Mouse (Mus musculus) mesoderm, embryonic 11.5 days (tissue): ENCODE results near the gene Ipo9.

Experiments used
- DNase-seq: peaks from one replicate; pipeline ENCODE4 v3.0.0-alpha.2; 2012; ENCODE audit warnings: low read depth, low spot score

Ipo9 gene

GRCm38 (mm10) chr1:135429901-135430668, at the start of gene Ipo9:
Ipo9 (minus strand) TSS chr1:135430499.
- DNase-seq = peak; percentile 93

GRCm38 (mm10) chr1:135475571-135475895, 45.2 kb upstream of the Ipo9 start:
- no peak for DNase-seq

GRCm38 (mm10) chr1:135474861-135475570, 44.7 kb upstream of the Ipo9 start:
- DNase-seq = peak; percentile 19

GRCm38 (mm10) chr1:135472536-135472935, 42.2 kb upstream of the Ipo9 start:
- DNase-seq = no peak

GRCm38 (mm10) chr1:135471742-135472141, 41.4 kb upstream of the Ipo9 start:
- no peak for DNase-seq

- DNase-seq = no peak
Observed at GRCm38 (mm10) chr1:135470546-135470945, 40.2 kb upstream of the Ipo9 start.

GRCm38 (mm10) chr1:135467462-135467861, 37.2 kb upstream of the Ipo9 start:
- no peak for DNase-seq

GRCm38 (mm10) chr1:135466935-135467334, 36.6 kb upstream of the Ipo9 start:
- no peak for DNase-seq

- no peak for DNase-seq
Observed at GRCm38 (mm10) chr1:135465734-135466133, 35.4 kb upstream of the Ipo9 start.

- no peak for DNase-seq
Observed at GRCm38 (mm10) chr1:135462736-135463135, 32.4 kb upstream of the Ipo9 start.

GRCm38 (mm10) chr1:135462304-135462703, 32.0 kb upstream of the Ipo9 start:
- DNase-seq = no peak

- DNase-seq = peak; percentile 61
Observed at GRCm38 (mm10) chr1:135461097-135461730, 30.9 kb upstream of the Ipo9 start.

- no peak for DNase-seq
Observed at GRCm38 (mm10) chr1:135460521-135460920, 30.2 kb upstream of the Ipo9 start.

GRCm38 (mm10) chr1:135457860-135458259, 27.6 kb upstream of the Ipo9 start:
- no peak for DNase-seq

- peak; percentile 26 for DNase-seq
Observed at GRCm38 (mm10) chr1:135452259-135452658, 22.0 kb upstream of the Ipo9 start.

GRCm38 (mm10) chr1:135451419-135451818, 21.1 kb upstream of the Ipo9 start:
- no peak for DNase-seq

- no peak for DNase-seq
Observed at GRCm38 (mm10) chr1:135449876-135450275, 19.6 kb upstream of the Ipo9 start.

- DNase-seq = no peak
Observed at GRCm38 (mm10) chr1:135448940-135449339, 18.6 kb upstream of the Ipo9 start.

- DNase-seq = no peak
Observed at GRCm38 (mm10) chr1:135443506-135443905, 13.2 kb upstream of the Ipo9 start.

- DNase-seq = no peak
Observed at GRCm38 (mm10) chr1:135441861-135442260, 11.6 kb upstream of the Ipo9 start.

- no peak for DNase-seq
Observed at GRCm38 (mm10) chr1:135440986-135441385, 10.7 kb upstream of the Ipo9 start.

GRCm38 (mm10) chr1:135438801-135439200, 8.5 kb upstream of the Ipo9 start:
- DNase-seq = no peak

- DNase-seq = no peak
Observed at GRCm38 (mm10) chr1:135435823-135436222, 5.5 kb upstream of the Ipo9 start.
